Mouse (Mus musculus): Measurements from ENCODE around the gene Prop1. TPM values are rescaled to one million over a fixed set of nuclear protein-coding genes. Genes with fewer than 3 reads are reported as not detected.

Prop1 gene
- total RNA-seq (2023) = not detected

GRCm38 (mm10) chr11:50953665-50954064 lies at the start of gene Prop1:
Prop1 (minus strand) TSS chr11:50953765.

GRCm38 (mm10) chr11:51003296-51003695 lies 49.7 kb upstream of the Prop1 start, which contains the start of gene Olfr51:
Olfr51 (plus strand) TSS chr11:51003596.

GRCm38 (mm10) chr11:50981667-50982066 lies 28.1 kb upstream of the Prop1 start, which contains the start of gene Olfr1377:
Olfr1377 (plus strand) TSS chr11:50981967.

GRCm38 (mm10) chr11:50966230-50966629 lies 12.7 kb upstream of the Prop1 start, which contains the start of gene Olfr1378:
Olfr1378 (plus strand) TSS chr11:50966530.

GRCm38 (mm10) chr11:50943506-50943905 lies 10.1 kb downstream of the Prop1 start, which contains the start of gene 4933414I15Rik:
4933414I15Rik (minus strand) TSS chr11:50943765.

GRCm38 (mm10) chr11:50931451-50931866 lies 22.1 kb downstream of the Prop1 start, which contains the start of gene Zfp354b:
Zfp354b (minus strand) TSS chr11:50931633.

GRCm38 (mm10) chr11:50915671-50916320 lies 37.8 kb downstream of the Prop1 start, which contains the start of gene Zfp2:
Zfp2 (minus strand) TSS chr11:50916165.

Other genes starting within 250 kb of the Prop1 start
- under 1 TPM; 0.18 to 0.39 TPM for gene Zfp354c, start 126.0 kb downstream of the Prop1 start, total RNA-seq (2023)
- not detected for gene Zfp879, start 112.2 kb downstream of the Prop1 start, total RNA-seq (2023)
- under 1 TPM; 0.64 to 0.90 TPM for gene Grm6, start 103.1 kb downstream of the Prop1 start, total RNA-seq (2023)
- not detected for gene Zfp454, start 66.1 kb downstream of the Prop1 start, total RNA-seq (2023)
- under 1 TPM in 1 of 2 experiments, not detected in 1; 0.53 TPM for gene Zfp2, start 37.6 kb downstream of the Prop1 start, total RNA-seq (2023)
- under 1 TPM in 1 of 2 experiments, not detected in 1; 0.22 TPM for gene Zfp354b, start 22.1 kb downstream of the Prop1 start, total RNA-seq (2023)
- not detected for gene 4933414I15Rik, start 10.0 kb downstream of the Prop1 start, total RNA-seq (2023)
- not detected for gene Olfr1378, start 12.8 kb upstream of the Prop1 start, total RNA-seq (2023)
- not detected for gene Olfr1377, start 28.2 kb upstream of the Prop1 start, total RNA-seq (2023)
- gene Olfr51, start 49.8 kb upstream of the Prop1 start, total RNA-seq (2023) = not detected
- gene Olfr54, start 60.5 kb upstream of the Prop1 start, total RNA-seq (2023) = not detected
- not detected for gene Olfr1375, start 94.3 kb upstream of the Prop1 start, total RNA-seq (2023)
- not detected for gene Zfp354a, start 105.5 kb upstream of the Prop1 start, total RNA-seq (2023)

Measured in neutrophil, adult 83 days (primary cell).